Mouse (Mus musculus) liver, postnatal 0 days (tissue): ENCODE results near the gene Sik1. TPM values are rescaled to one million over a fixed set of nuclear protein-coding genes. Genes with fewer than 3 reads are reported as not detected.

Source experiments
- ATAC-seq: fragments of 200-750 bp; cut with Nextera tagmentation; 2 replicates; pipeline ENCODE4 v1.8.0; 2017; ENCODE audit warnings: mild to moderate bottlenecking, moderate library complexity
- DNase-seq: peaks from one replicate; pipeline ENCODE4 v3.0.0-alpha.2; 2016
- H3K27ac ChIP-seq: fragments of 300-500 bp; sonication (generic); 2 replicates; pipeline ENCODE4 v1.5.1; 2014; ENCODE audit warnings: antibody characterized with exemption, moderate library complexity, mild to moderate bottlenecking, low read depth
- H3K27me3 ChIP-seq: fragments of 300-500 bp; sonication (generic); 2 replicates; pipeline ENCODE4 v1.6.1; 2014; ENCODE audit warnings: low read length, control low read depth, mixed read lengths; ENCODE audit not compliant: insufficient read depth
- H3K36me3 ChIP-seq: fragments of 300-500 bp; sonication (generic); replicated peaks from 2 replicates; pipeline ENCODE4 v1.6.1; 2014; ENCODE audit warnings: mild to moderate bottlenecking, control low read depth, low read length, moderate library complexity, mixed read lengths; ENCODE audit not compliant: insufficient read depth
- H3K4me1 ChIP-seq: fragments of 300-500 bp; sonication (generic); 2 replicates; pipeline ENCODE4 v1.6.1; 2014; ENCODE audit warnings: antibody characterized with exemption, mild to moderate bottlenecking, control low read depth; ENCODE audit not compliant: insufficient read depth
- H3K4me2 ChIP-seq: fragments of 300-500 bp; sonication (generic); 2 replicates; pipeline ENCODE4 v1.6.1; 2014; ENCODE audit warnings: low read depth, mild to moderate bottlenecking, low read length, moderate library complexity, mixed read lengths
- H3K4me3 ChIP-seq: fragments of 300-500 bp; sonication (generic); 2 replicates; pipeline ENCODE4 v1.5.1; 2014; ENCODE audit warnings: low read depth, low read length
- H3K9ac ChIP-seq: fragments of 300-500 bp; sonication (generic); replicated peaks from 2 replicates; pipeline ENCODE4 v1.6.1; 2014; ENCODE audit warnings: mild to moderate bottlenecking, moderate library complexity
- H3K9me3 ChIP-seq: fragments of 300-500 bp; sonication (generic); 2 replicates; pipeline ENCODE4 v1.6.1; 2016; ENCODE audit warnings: mild to moderate bottlenecking, control low read depth, low read length, mixed read lengths
- CTCF ChIP-seq: sonication (generic); IDR thresholded peaks from 2 replicates; pipeline ENCODE4 v1.5.1; 2016; ENCODE audit warnings: antibody characterized with exemption, low read depth
- EP300 ChIP-seq: IDR thresholded peaks from 2 replicates; pipeline ENCODE4 v1.6.1; 2016; ENCODE audit warnings: antibody characterized with exemption, low read depth, mild to moderate bottlenecking
- WGBS: fragments of 180-500 bp; shearing (Covaris S2); extraction: QIAGEN DNeasy Blood & Tissue Kit; methylation state at CpG from one replicate; pipeline ENCODE4 v1.1.7; 2014; ENCODE audit not compliant: insufficient replicate concordance; 5-methylcytosine and 5-hydroxymethylcytosine counted together
- polyA plus RNA-seq: library from polyadenylated mRNA; unstranded; fragments of >200 nt; fragmentation: Nextera tagmentation; extraction: Ambion mirVana; gene quantifications from 2 replicates; pipeline ENCODE4 v1.2.1, GENCODE M21; 2015

Gene Sik1
- polyA plus RNA-seq, result 7.8 and 8.1 TPM in 2 replicates

- H3K4me1 ChIP-seq, result peaks cover 35% of the 10 kb centered on the region
- peaks cover 22% of the 10 kb centered on the region for H3K36me3 ChIP-seq
These were observed at the start of gene Sik1 for GRCm38 (mm10) chr17:31855597-31856518. Sik1 (minus strand) TSS chr17:31855804.

GRCm38 (mm10) chr17:31905201-31905790 lies 49.7 kb upstream of the Sik1 start:
- H3K9me3 ChIP-seq, result no peaks in the 10 kb centered on the region
- TF ChIP-seq EP300 (no peak), CTCF (no peak)
- no peak for DNase-seq
- H3K4me2 ChIP-seq, result no peak overlapping the region
- no peak overlapping the region for H3K4me3 ChIP-seq
- H3K27me3 ChIP-seq, result no peaks in the 10 kb centered on the region
- no peaks in the 10 kb centered on the region for H3K36me3 ChIP-seq
- peaks cover 25% of the 10 kb centered on the region for H3K4me1 ChIP-seq
- H3K27ac ChIP-seq, result peak overlapping the region; percentile 85
- no peak; the same call in 1 of the 2 replicates for ATAC-seq
- H3K9ac ChIP-seq, result no peak overlapping the region
- 68% methylated on average over 9 of the region's 9 CpGs for WGBS

More at GRCm38 (mm10) chr17:31855597-31856518, at the start of gene Sik1:
- H3K9ac ChIP-seq, result peak within 1 kb of the TSS; percentile 86
- H3K9me3 ChIP-seq, result no peaks in the 10 kb centered on the region
- peak; percentile 98 for DNase-seq
- WGBS, result 2% methylated on average over 66 of the region's 92 CpGs
- TF ChIP-seq EP300 (no peak), CTCF (peak; percentile 68)
- peak within 1 kb of the TSS; percentile 95 for H3K27ac ChIP-seq
- ATAC-seq, result peak; percentile 89
- H3K27me3 ChIP-seq, result no peaks in the 10 kb centered on the region
- H3K4me2 ChIP-seq, result peak within 1 kb of the TSS; percentile 91
- H3K4me3 ChIP-seq, result peak within 1 kb of the TSS; percentile 89

- ATAC-seq (no peak), DNase-seq (no peak)
- H3K9me3 ChIP-seq, result no peaks in the 10 kb centered on the region
- no peak for TF ChIP-seq EP300
- H3K36me3 ChIP-seq, result no peaks in the 10 kb centered on the region
- no peak overlapping the region for H3K4me3 ChIP-seq
- 79% methylated on average over 7 of the region's 7 CpGs for WGBS
- H3K27ac ChIP-seq, result peak overlapping the region; percentile 85; the same call in 1 of the 2 replicates
- H3K4me1 ChIP-seq, result peaks cover 25% of the 10 kb centered on the region
- H3K9ac ChIP-seq, result no peak overlapping the region
- H3K4me2 ChIP-seq, result no peak overlapping the region
- H3K27me3 ChIP-seq, result no peaks in the 10 kb centered on the region
These were observed 48.4 kb upstream of the Sik1 start for GRCm38 (mm10) chr17:31904036-31904435.

- DNase-seq (no peak), ATAC-seq (no peak)
- TF ChIP-seq CTCF (no peak), EP300 (no peak)
- H3K9me3 ChIP-seq, result no peaks in the 10 kb centered on the region
- peaks cover 25% of the 10 kb centered on the region for H3K4me1 ChIP-seq
- H3K4me3 ChIP-seq, result no peak overlapping the region
- H3K36me3 ChIP-seq, result no peaks in the 10 kb centered on the region
- no peak overlapping the region for H3K9ac ChIP-seq
- no peaks in the 10 kb centered on the region for H3K27me3 ChIP-seq
- H3K27ac ChIP-seq, result no peak overlapping the region
- 76% methylated on average over 3 of the region's 3 CpGs for WGBS
- no peak overlapping the region for H3K4me2 ChIP-seq
These were observed 47.1 kb upstream of the Sik1 start for GRCm38 (mm10) chr17:31902630-31903198.

- peak overlapping the region; percentile 32; the same call in 1 of the 2 replicates for H3K4me2 ChIP-seq
- ATAC-seq (peak; percentile 83), DNase-seq (peak; percentile 43)
- peaks cover 24% of the 10 kb centered on the region for H3K4me1 ChIP-seq
- no peaks in the 10 kb centered on the region for H3K27me3 ChIP-seq
- WGBS, result 38% methylated on average over 11 of the region's 11 CpGs
- no peaks in the 10 kb centered on the region for H3K36me3 ChIP-seq
- H3K27ac ChIP-seq, result peak overlapping the region; percentile 87
- no peaks in the 10 kb centered on the region for H3K9me3 ChIP-seq
- no peak overlapping the region; the same call in 1 of the 2 replicates for H3K9ac ChIP-seq
- H3K4me3 ChIP-seq, result no peak overlapping the region
- TF ChIP-seq EP300, result peak; percentile 78
- no peak for TF ChIP-seq CTCF
These were observed 46.0 kb upstream of the Sik1 start for GRCm38 (mm10) chr17:31901461-31902204.
